Mouse (Mus musculus): ENCODE results near the gene Maats1. TPM values are rescaled to one million over a fixed set of nuclear protein-coding genes. Genes with fewer than 3 reads are reported as not detected.

Gene Maats1
- total and polyA plus RNA-seq, 3 experiments = 0.03 TPM; not detected in 2

GRCm38 (mm10) chr16:38360317-38360716 lies 18.4 kb upstream of the Maats1 start:
- H3K9me3 ChIP-seq (replicated peaks; ENCODE audit: insufficient read depth, low read length) = no peaks in the 10 kb centered on the region
- H3K9ac ChIP-seq (ENCODE audit: control insufficient read depth, low read depth, low read length, poor library complexity, severe bottlenecking) = no peak overlapping the region
- no peak overlapping the region for H3K4me3 ChIP-seq (ENCODE audit: control insufficient read depth in 1 of 2, insufficient read depth in 1 of 2, low read depth in 2 of 2, low read length in 2 of 2)
- peaks cover 28 to 33% of the 10 kb centered on the region in 2 experiments for H3K4me1 ChIP-seq (ENCODE audit: control insufficient read depth in 1 of 2, insufficient read depth in 2 of 2, low read length in 2 of 2)
- no peak for TF ChIP-seq HCFC1 (IDR thresholded peaks at IDR 0.05; ENCODE audit: low read depth, low read length)
- no peak for TF ChIP-seq ZNF384 (IDR thresholded peaks at IDR 0.05; ENCODE audit: low read depth, low read length)
- TF ChIP-seq MEF2A (IDR thresholded peaks at IDR 0.05; ENCODE audit: extremely low read depth, insufficient replicate concordance, low read depth, low read length, poor library complexity, severe bottlenecking) = no peak
- no peak for TF ChIP-seq MYB (IDR thresholded peaks at IDR 0.05; ENCODE audit: low read depth, low read length)
- TF ChIP-seq SIN3A (IDR thresholded peaks at IDR 0.05; ENCODE audit: low read length) = no peak; the same call in 1 of the 2 replicates
- TF ChIP-seq ELF1 (IDR thresholded peaks at IDR 0.05; ENCODE audit: low read depth, low read length) = no peak
- TF ChIP-seq MAZ (IDR thresholded peaks at IDR 0.05; ENCODE audit: low read depth, low read length) = no peak
- no peak for TF ChIP-seq ZMIZ1 (IDR thresholded peaks at IDR 0.05; ENCODE audit: low read depth, low read length)
- no peak for TF ChIP-seq MAX (IDR thresholded peaks at IDR 0.05; ENCODE audit: low read length)
- TF ChIP-seq GABPA (IDR thresholded peaks at IDR 0.05; ENCODE audit: low read depth, low read length) = no peak
- no peak for TF ChIP-seq SMC3 (IDR thresholded peaks at IDR 0.05; ENCODE audit: low read depth, low read length)
- no peak for TF ChIP-seq JUND (IDR thresholded peaks at IDR 0.05; ENCODE audit: low read depth, low read length)
- no peak for TF ChIP-seq RAD21 (IDR thresholded peaks at IDR 0.05; ENCODE audit: low read depth, low read length)
- no peak for TF ChIP-seq EP300 (IDR thresholded peaks at IDR 0.05; ENCODE audit: low read depth in 1 of 2, low read length in 2 of 2)
- TF ChIP-seq ETS1 (IDR thresholded peaks at IDR 0.05; ENCODE audit: low read depth, low read length) = no peak
- TF ChIP-seq BHLHE40 (IDR thresholded peaks at IDR 0.05; ENCODE audit: borderline replicate concordance, low read depth, low read length) = no peak
- TF ChIP-seq POLR2A (IDR thresholded peaks at IDR 0.05; ENCODE audit: control insufficient read depth in 1 of 2, insufficient read depth in 1 of 2, low read depth in 1 of 2, low read length in 2 of 2, poor library complexity in 1 of 2) = no peak
- no peak for TF ChIP-seq ZKSCAN1 (IDR thresholded peaks at IDR 0.05; ENCODE audit: low read depth, low read length)
- no peak for TF ChIP-seq NELFE (IDR thresholded peaks at IDR 0.05; ENCODE audit: low read depth, low read length)
- peaks cover 0 to 29% of the 10 kb centered on the region in 2 experiments; a peak in 2 of 4 replicates for H3K36me3 ChIP-seq (ENCODE audit: control insufficient read depth in 1 of 2, insufficient read depth in 2 of 2, low read length in 2 of 2)
- no peaks in the 10 kb centered on the region for H3K27me3 ChIP-seq (ENCODE audit: control insufficient read depth in 1 of 2, insufficient read depth in 2 of 2, low read length in 2 of 2)
- no peak overlapping the region for H3K27ac ChIP-seq (ENCODE audit: control insufficient read depth, low read depth, low read length)
- H3K79me2 ChIP-seq (ENCODE audit: control insufficient read depth, insufficient read depth, low read length, poor library complexity) = no peaks in the 10 kb centered on the region
- DNase-seq (ENCODE audit: low read depth, low spot score) = no peak

- no peak overlapping the region for H3K4me3 ChIP-seq (ENCODE audit: control insufficient read depth in 1 of 2, insufficient read depth in 1 of 2, low read depth in 2 of 2, low read length in 2 of 2)
- H3K27ac ChIP-seq (ENCODE audit: control insufficient read depth, low read depth, low read length) = no peak overlapping the region
- H3K9ac ChIP-seq (ENCODE audit: control insufficient read depth, low read depth, low read length, poor library complexity, severe bottlenecking) = no peak overlapping the region
- H3K9me3 ChIP-seq (replicated peaks; ENCODE audit: insufficient read depth, low read length) = no peaks in the 10 kb centered on the region
- H3K36me3 ChIP-seq (ENCODE audit: control insufficient read depth in 1 of 2, insufficient read depth in 2 of 2, low read length in 2 of 2) = peaks cover 0 to 33% of the 10 kb centered on the region in 2 experiments; a peak in 2 of 4 replicates
- H3K27me3 ChIP-seq (ENCODE audit: control insufficient read depth in 1 of 2, insufficient read depth in 2 of 2, low read length in 2 of 2) = no peaks in the 10 kb centered on the region
- peak; percentile 49 for DNase-seq (ENCODE audit: low read depth, low spot score)
- H3K4me1 ChIP-seq (ENCODE audit: control insufficient read depth in 1 of 2, insufficient read depth in 2 of 2, low read length in 2 of 2) = peaks cover 32 to 36% of the 10 kb centered on the region in 2 experiments
- H3K79me2 ChIP-seq (ENCODE audit: control insufficient read depth, insufficient read depth, low read length, poor library complexity) = no peaks in the 10 kb centered on the region
- TF ChIP-seq NELFE (IDR thresholded peaks at IDR 0.05; ENCODE audit: low read depth, low read length) = 0 out of 2 replicates have a peak, but pooled peaks have one; percentile 19
- peak; percentile 47; the same call in 1 of the 2 replicates for TF ChIP-seq MXI1 (IDR thresholded peaks at IDR 0.05; ENCODE audit: low read depth, low read length)
- 0 out of 2 replicates have a peak, but pooled peaks have one; percentile 17 for TF ChIP-seq MYC (IDR thresholded peaks at IDR 0.05; ENCODE audit: low read depth, low read length)
- no peak for TF ChIP-seq ELF1 (IDR thresholded peaks at IDR 0.05; ENCODE audit: low read depth, low read length)
- TF ChIP-seq EP300 (IDR thresholded peaks at IDR 0.05; ENCODE audit: low read depth in 1 of 2, low read length in 2 of 2) = peak; percentile 47 to 61; a peak in 3 of 4 replicates
- no peak for TF ChIP-seq POLR2AphosphoS2 (IDR thresholded peaks at IDR 0.05; ENCODE audit: low read length)
- 0 out of 2 replicates have a peak, but pooled peaks have one; percentile 20 for TF ChIP-seq RCOR1 (IDR thresholded peaks at IDR 0.05; ENCODE audit: low read depth, low read length)
- peak; percentile 46; the same call in 1 of the 2 replicates for TF ChIP-seq BHLHE40 (IDR thresholded peaks at IDR 0.05; ENCODE audit: borderline replicate concordance, low read depth, low read length)
- peak; percentile 68 for TF ChIP-seq ETS1 (IDR thresholded peaks at IDR 0.05; ENCODE audit: low read depth, low read length)
- no peak for TF ChIP-seq USF1 (IDR thresholded peaks at IDR 0.05; ENCODE audit: low read depth, low read length)
- TF ChIP-seq MAZ (IDR thresholded peaks at IDR 0.05; ENCODE audit: low read depth, low read length) = 0 out of 2 replicates have a peak, but pooled peaks have one; percentile 12
- TF ChIP-seq ZNF384 (IDR thresholded peaks at IDR 0.05; ENCODE audit: low read depth, low read length) = no peak
- TF ChIP-seq GATA1 (IDR thresholded peaks at IDR 0.05; ENCODE audit: low read depth, low read length) = peak; percentile 36; the same call in 1 of the 2 replicates
- no peak for TF ChIP-seq POLR2A (IDR thresholded peaks at IDR 0.05; ENCODE audit: control insufficient read depth in 1 of 2, insufficient read depth in 1 of 2, low read depth in 1 of 2, low read length in 2 of 2, poor library complexity in 1 of 2)
- peak; percentile 67 for TF ChIP-seq SIN3A (IDR thresholded peaks at IDR 0.05; ENCODE audit: low read length)
- TF ChIP-seq TCF12 (IDR thresholded peaks at IDR 0.05; ENCODE audit: low read depth, low read length) = peak; percentile 71
- no peak for TF ChIP-seq NRF1 (IDR thresholded peaks at IDR 0.05; ENCODE audit: insufficient read depth, low read depth, low read length, poor library complexity, severe bottlenecking)
- TF ChIP-seq CHD1 (IDR thresholded peaks at IDR 0.05; ENCODE audit: low read depth, low read length) = 0 out of 2 replicates have a peak, but pooled peaks have one; percentile 49
- TF ChIP-seq HCFC1 (IDR thresholded peaks at IDR 0.05; ENCODE audit: low read depth, low read length) = no peak
- peak; percentile 45 for TF ChIP-seq TAL1 (IDR thresholded peaks at IDR 0.05; ENCODE audit: low read length)
These were observed 17.9 kb upstream of the Maats1 start for GRCm38 (mm10) chr16:38359857-38360256.

All from MEL (cell line).